In the genomic region with DNA sequence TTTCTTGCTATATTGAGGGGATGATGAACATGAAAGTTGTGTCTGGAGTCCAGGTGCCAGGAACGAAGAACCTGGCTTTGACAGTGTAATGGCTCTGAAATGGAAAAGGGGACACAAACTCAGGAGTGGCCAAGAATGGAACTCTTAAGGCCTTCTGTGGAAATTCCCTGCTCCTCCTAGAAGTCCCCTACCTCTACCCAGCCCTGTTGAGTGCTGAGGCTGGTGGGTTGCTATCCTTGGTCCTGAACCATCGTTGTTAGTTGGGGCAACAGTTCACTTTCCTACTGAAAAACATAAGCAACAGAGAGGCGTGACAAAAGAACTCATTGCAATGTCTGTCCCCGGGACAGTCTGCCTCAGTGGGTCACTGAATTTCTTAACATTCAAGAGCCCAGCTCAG, we compare ENCODE assay signal across 8 mouse cellular contexts. TPM values are rescaled to one million over a fixed set of nuclear protein-coding genes. Genes with fewer than 3 reads are reported as not detected.
DNase-seq lines count a peak whose midpoint lies in the region; ATAC-seq lines count a peak whose summit lies in the region.

No protein-coding gene starts in this region.

- H3K4me1 ChIP-seq in liver, embryonic 12.5 days, result peaks cover 75% of the 10 kb centered on the region

- peak overlapping the region; percentile 99 for H3K27ac ChIP-seq in liver, embryonic 12.5 days

- H3K9ac ChIP-seq in liver, embryonic 12.5 days, result peak overlapping the region; percentile 84

- H3K4me2 ChIP-seq in liver, embryonic 12.5 days, result peak overlapping the region; percentile 86

- no peak overlapping the region for H3K4me3 ChIP-seq in liver, embryonic 12.5 days

- no peak for ATAC-seq in liver, embryonic 12.5 days

- peak; percentile 41 to 56 for DNase-seq in heart, postnatal 14 days
- no peak for DNase-seq in heart, adult 11 months
- DNase-seq in 416B (ENCODE audit: low read depth) (peak; percentile 60), ZHBTc4 (ENCODE audit: low read depth, low spot score) (peak; percentile 72)
- no peak for DNase-seq in natural killer cell, adult 2 months (ENCODE audit: low spot score in 2 of 2)
- no peak for DNase-seq in adrenal gland, adult 2 months
- no peak for DNase-seq in cerebellum, adult 11-12 months

- H3K36me3 ChIP-seq in liver, embryonic 12.5 days, result no peaks in the 10 kb centered on the region

- no peaks in the 10 kb centered on the region for H3K9me3 ChIP-seq in liver, embryonic 12.5 days (replicated peaks)

- peaks cover 22% of the 10 kb centered on the region for H3K27me3 ChIP-seq in liver, embryonic 12.5 days (replicated peaks)

- 19% methylated on average over 4 of the region's 4 CpGs for WGBS in liver, embryonic 12.5 days (ENCODE audit: insufficient replicate concordance)

- intact Hi-C loops in heart, postnatal 14 days (cut with DNase I), result no loop called here

RNA-seq across cellular contexts. Expression of gene Cpeb3, which starts 30.7 kb away (rescaled TPM):
- 10 to 100 TPM; 62.6 to 76.8 TPM for total RNA-seq in heart, postnatal 14 days (2021)
- 2.6 and 3.2 TPM in 2 replicates for polyA plus RNA-seq in liver, embryonic 12.5 days (2016; fragmentation: Nextera tagmentation; extraction: Ambion mirVana)
- total RNA-seq in adrenal gland, adult 2 months (2021), result 10 to 100 TPM; 17.0 to 17.2 TPM
- 26.4 and 31.4 TPM in 2 replicates for polyA plus RNA-seq in adrenal gland, adult 2 months (2012; rRNA removed)

RNA-seq across cellular contexts. Expression of gene March5, which starts 31.8 kb away (rescaled TPM):
- total RNA-seq in heart, postnatal 14 days (2021), result 10 to 100 TPM; 83.4 to 84.3 TPM
- polyA plus RNA-seq in liver, embryonic 12.5 days (2016; fragmentation: Nextera tagmentation; extraction: Ambion mirVana), result 159 and 164 TPM in 2 replicates
- 100 to 1,000 TPM in 1 of 2 experiments, 10 to 100 TPM in 1; 97.0 to 117 TPM for total RNA-seq in adrenal gland, adult 2 months (2021)
- polyA plus RNA-seq in adrenal gland, adult 2 months (2012; rRNA removed), result 42.9 and 77.8 TPM in 2 replicates

Comparison
In these comparisons a context has a peak if more than half of its experiments do, and no peak if none do; other contexts are left out.
1. DNase-seq: peak in heart, postnatal 14 days (2 of 2), 416B (single experiment) and ZHBTc4 (single experiment); none in heart, adult 11 months (single experiment), natural killer cell, adult 2 months (0 of 2), adrenal gland, adult 2 months (single experiment) and cerebellum, adult 11-12 months (single experiment).